Mouse (Mus musculus) kidney, adult 18-20 months (tissue): ENCODE results near the gene Pih1d1.

Experiments used
- DNase-seq: peaks from one replicate; pipeline ENCODE4 v3.0.0; 2021

Gene Pih1d1

GRCm38 (mm10) chr7:45195341-45196175 lies 41.5 kb downstream of the Pih1d1 start:
- no peak for DNase-seq

GRCm38 (mm10) chr7:45196176-45196535 lies 42.1 kb downstream of the Pih1d1 start:
- no peak for DNase-seq

GRCm38 (mm10) chr7:45196994-45197393 lies 42.9 kb downstream of the Pih1d1 start:
- no peak for DNase-seq

GRCm38 (mm10) chr7:45198435-45198834 lies 44.3 kb downstream of the Pih1d1 start:
- DNase-seq: peak; percentile 76

GRCm38 (mm10) chr7:45198961-45199360 lies 44.9 kb downstream of the Pih1d1 start:
- no peak for DNase-seq

- DNase-seq: no peak
Measured at GRCm38 (mm10) chr7:45202654-45203053, 48.6 kb downstream of the Pih1d1 start.

GRCm38 (mm10) chr7:45204380-45205143 lies 50.5 kb downstream of the Pih1d1 start, which contains the start of gene Ccdc155:
Ccdc155 (minus strand) TSS chr7:45204892.
- peak; percentile 81 for DNase-seq

GRCm38 (mm10) chr7:45208260-45208659 lies 54.2 kb downstream of the Pih1d1 start:
- DNase-seq: no peak
